Mouse (Mus musculus): ENCODE results near the gene Olfr690. TPM values are rescaled to one million over a fixed set of nuclear protein-coding genes. Genes with fewer than 3 reads are reported as not detected.

Olfr690 gene
- polyA plus RNA-seq (2017; shearing (Covaris generic)): not detected

DNA sequence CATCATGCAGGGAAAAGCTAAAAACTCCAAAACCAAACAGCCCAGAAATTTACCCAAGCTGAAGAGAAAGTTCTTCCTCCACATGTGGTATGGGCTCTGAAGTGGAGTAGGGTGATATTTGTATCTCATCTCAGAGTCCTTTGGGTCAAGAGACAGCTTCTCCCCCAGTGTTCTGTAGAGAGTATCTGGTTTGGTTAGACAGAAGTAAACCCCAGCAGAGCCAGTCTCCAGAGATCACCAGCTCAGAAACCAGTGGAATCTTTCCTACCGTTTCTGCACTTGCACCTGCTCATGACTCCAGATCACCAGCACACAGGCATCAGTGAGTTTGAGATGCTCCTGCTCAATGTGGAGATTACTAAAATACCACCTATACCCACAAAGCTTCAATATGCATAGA is at the start of gene Olfr690:
Olfr690 (minus strand) TSS at position 101 of the 400 bp plus-strand sequence.

DNA sequence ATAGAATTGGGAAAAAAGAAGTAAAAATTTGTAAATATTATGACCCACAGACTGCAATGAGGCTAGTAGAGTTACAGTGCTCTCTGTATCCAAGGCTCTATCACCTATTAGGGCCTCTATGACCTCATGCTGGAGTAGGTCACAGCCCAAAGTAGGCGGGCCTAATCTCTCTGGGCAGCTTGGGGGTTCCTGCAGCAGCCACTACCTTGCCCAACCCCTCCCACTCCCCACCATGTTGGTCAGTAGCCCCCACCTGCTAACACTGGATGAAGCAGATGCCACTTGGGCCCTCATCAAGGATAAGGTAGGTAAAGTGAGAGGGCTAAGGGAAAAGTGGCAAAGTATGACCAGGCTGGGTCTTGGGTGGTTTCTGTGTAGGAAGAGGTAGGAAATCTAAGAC is 41.0 kb upstream of the Olfr690 start, which contains the start of gene Gm5901:
Gm5901 (plus strand) TSS at position 173 of the 400 bp plus-strand sequence.

DNA sequence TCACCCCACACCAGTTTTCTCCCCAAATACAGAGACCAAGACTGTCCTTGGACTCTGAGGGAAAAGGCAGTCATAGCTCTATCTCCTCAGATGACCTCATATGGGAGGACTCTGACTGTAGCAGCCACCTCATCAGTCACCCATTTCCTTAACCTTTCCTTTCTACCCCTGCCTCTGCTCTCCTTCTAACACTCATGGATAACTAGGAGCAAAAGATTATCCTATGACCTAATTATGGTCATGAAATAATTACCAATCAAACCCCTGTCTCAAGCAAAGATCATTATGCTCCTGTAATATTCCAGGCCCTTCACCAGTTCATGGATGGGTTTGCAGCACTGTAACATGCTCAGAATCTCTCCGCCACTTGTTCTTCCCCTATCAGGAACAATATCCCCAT is 34.0 kb upstream of the Olfr690 start, which contains the start of gene Olfr692:
Olfr692 (plus strand) TSS at position 301 of the 400 bp plus-strand sequence.

DNA sequence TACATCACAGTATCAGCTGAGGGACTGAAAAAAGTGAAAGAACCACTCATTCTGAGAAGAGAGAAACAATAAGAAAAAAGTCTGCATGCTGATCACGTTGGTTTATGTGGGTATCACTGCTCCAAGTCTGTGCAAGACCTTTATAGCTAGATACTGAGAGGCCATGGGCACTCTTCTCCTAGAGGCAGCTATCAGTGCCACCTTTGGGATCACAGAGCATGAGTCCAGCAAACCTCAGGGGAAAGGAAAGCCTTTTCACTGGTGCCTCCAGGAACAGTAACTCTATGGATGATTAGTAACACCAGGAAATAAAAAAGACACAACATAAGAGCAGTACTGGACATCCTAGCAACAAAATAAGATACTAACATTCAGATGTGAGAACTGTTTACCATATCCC is 8.3 kb upstream of the Olfr690 start, which contains the start of gene Olfr691:
Olfr691 (minus strand) TSS at position 101 of the 400 bp plus-strand sequence.

DNA sequence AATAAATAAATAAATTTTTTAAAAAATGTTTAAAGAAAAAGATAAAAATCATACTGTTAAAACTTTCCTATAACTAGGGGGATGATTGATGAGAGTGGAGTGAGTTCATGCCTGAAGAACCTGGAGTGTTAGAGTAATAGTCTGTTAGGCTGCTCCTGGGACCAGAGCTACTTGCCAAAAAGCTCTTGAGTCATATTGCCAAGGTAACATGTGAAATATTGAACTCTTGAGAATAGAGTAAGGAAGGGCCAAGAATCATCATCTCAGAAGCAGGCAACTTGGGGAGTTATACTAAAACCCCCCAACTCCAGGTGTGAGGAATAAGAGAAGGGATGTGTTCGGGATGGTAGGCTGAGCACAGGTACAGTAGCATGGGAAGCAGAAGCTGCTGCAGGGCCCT is 23.0 kb downstream of the Olfr690 start, which contains the start of gene Olfr689:
Olfr689 (plus strand) TSS at position 301 of the 400 bp plus-strand sequence.

DNA sequence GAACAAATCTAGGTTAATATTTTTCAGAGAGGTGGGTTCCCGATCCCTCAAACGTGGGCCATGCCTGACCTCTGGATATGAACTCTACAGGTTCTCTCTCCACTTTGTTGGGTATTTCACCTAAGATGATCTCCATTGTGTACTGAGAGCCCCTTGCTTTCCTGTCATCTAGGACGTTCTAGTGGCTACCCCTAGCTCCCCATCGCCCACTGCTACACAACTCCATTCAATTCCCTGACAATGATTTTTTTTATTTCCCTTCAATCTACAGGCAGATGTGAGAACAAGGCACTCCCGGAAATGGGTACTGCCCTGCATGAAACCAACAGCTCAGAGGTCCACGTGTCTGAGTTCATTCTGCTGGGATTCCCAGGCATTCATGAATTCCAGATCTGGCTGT is 46.1 kb downstream of the Olfr690 start, which contains the start of gene Olfr688:
Olfr688 (plus strand) TSS at position 301 of the 400 bp plus-strand sequence.

Other genes with a start within 250 kb of the Olfr690 start
- gene Olfr680-ps1, start 241.3 kb downstream of the Olfr690 start, polyA plus RNA-seq (2017; shearing (Covaris generic)): not detected
- gene Olfr681, start 217.3 kb downstream of the Olfr690 start, polyA plus RNA-seq (2017; shearing (Covaris generic)): not detected
- gene Olfr683, start 187.1 kb downstream of the Olfr690 start, polyA plus RNA-seq (2017; shearing (Covaris generic)): not detected
- not detected for gene Olfr684, start 170.5 kb downstream of the Olfr690 start, polyA plus RNA-seq (2017; shearing (Covaris generic))
- not detected for gene Olfr685, start 148.1 kb downstream of the Olfr690 start, polyA plus RNA-seq (2017; shearing (Covaris generic))
- gene Olfr686, start 126.6 kb downstream of the Olfr690 start, polyA plus RNA-seq (2017; shearing (Covaris generic)): not detected
- gene Olfr688, start 46.0 kb downstream of the Olfr690 start, polyA plus RNA-seq (2017; shearing (Covaris generic)): not detected
- gene Olfr689, start 22.9 kb downstream of the Olfr690 start, polyA plus RNA-seq (2017; shearing (Covaris generic)): 0.05 TPM
- gene Olfr691, start 8.2 kb upstream of the Olfr690 start, polyA plus RNA-seq (2017; shearing (Covaris generic)): not detected
- gene Olfr692, start 34.1 kb upstream of the Olfr690 start, polyA plus RNA-seq (2017; shearing (Covaris generic)): not detected
- not detected for gene Gm5901, start 40.9 kb upstream of the Olfr690 start, polyA plus RNA-seq (2017; shearing (Covaris generic))
- gene Fam160a2, start 66.0 kb upstream of the Olfr690 start, polyA plus RNA-seq (2017; shearing (Covaris generic)): 36.8 TPM
- not detected for gene Cnga4, start 70.5 kb upstream of the Olfr690 start, polyA plus RNA-seq (2017; shearing (Covaris generic))
- not detected for gene Cckbr, start 91.6 kb upstream of the Olfr690 start, polyA plus RNA-seq (2017; shearing (Covaris generic))
- gene Cavin3, start 148.2 kb upstream of the Olfr690 start, polyA plus RNA-seq (2017; shearing (Covaris generic)): 0.12 TPM
- 37.2 TPM for gene Smpd1, start 220.3 kb upstream of the Olfr690 start, polyA plus RNA-seq (2017; shearing (Covaris generic))
- 3.9 TPM for gene Apbb1, start 247.5 kb upstream of the Olfr690 start, polyA plus RNA-seq (2017; shearing (Covaris generic))